Mouse (Mus musculus) left cerebral cortex, postnatal 10 days (tissue): ENCODE data around the gene Babam2. TPM values are rescaled to one million over a fixed set of nuclear protein-coding genes. Genes with fewer than 3 reads are reported as not detected.
"Not testable (repeated sequence)": the region's sequence is repeated elsewhere in the genome, so short reads cannot be mapped to it uniquely, and the experiment has no call there.

Experiments used
- DNase-seq, 2 experiments: peaks; one replicate each; pipeline ENCODE4 v3.0.0; 2021 to 2022; ENCODE audit warnings: low spot score in 2 of 2, mixed read lengths in 1 of 2; ENCODE audit errors: extremely low spot score in 1 of 2
- intact Hi-C: fragments of 180-260 bp; cut with DNase I; formaldehyde crosslinking; loops from one replicate; pipeline ENCODE4 v1.15.1; 2025
- total RNA-seq, 2 experiments: library from RNA; stranded (reverse); gene quantifications; 2 replicates each; pipeline ENCODE4 v1.2.3; 2021

The Babam2 gene
- total RNA-seq, 2 experiments from 2014 or later: 40.5 to 48.7 TPM

- no peak for DNase-seq
- intact Hi-C loops: no loop called here
Observed at GRCm38 (mm10) chr5:31949389-31949788, 251.9 kb downstream of the Babam2 start.

- DNase-seq: no peak
- intact Hi-C loops: no loop called here
Observed at GRCm38 (mm10) chr5:31950532-31950931, 253.0 kb downstream of the Babam2 start.

GRCm38 (mm10) chr5:31955184-31955583 is 257.7 kb downstream of the Babam2 start:
- DNase-seq: no peak
- intact Hi-C loops: no loop called here

- DNase-seq: no peak
- intact Hi-C loops: no loop called here
Observed at GRCm38 (mm10) chr5:31956336-31956735, 258.9 kb downstream of the Babam2 start.

- no peak for DNase-seq
- intact Hi-C loops: no loop called here
Observed at GRCm38 (mm10) chr5:31959886-31960285, 262.4 kb downstream of the Babam2 start.

- intact Hi-C loops: no loop called here
- DNase-seq: no peak
Observed at GRCm38 (mm10) chr5:31961423-31961822, 263.9 kb downstream of the Babam2 start.

- DNase-seq: no peak
- intact Hi-C loops: no loop called here
Observed at GRCm38 (mm10) chr5:31962346-31962745, 264.9 kb downstream of the Babam2 start.

- DNase-seq: no peak
- intact Hi-C loops: no loop called here
Observed at GRCm38 (mm10) chr5:31963352-31963751, 265.9 kb downstream of the Babam2 start.

GRCm38 (mm10) chr5:31963851-31964250 is 266.4 kb downstream of the Babam2 start:
- no peak for DNase-seq
- intact Hi-C loops: no loop called here

- intact Hi-C loops: no loop called here
- no peak for DNase-seq
Observed at GRCm38 (mm10) chr5:31966741-31967140, 269.3 kb downstream of the Babam2 start.

GRCm38 (mm10) chr5:31967526-31967925 is 270.0 kb downstream of the Babam2 start:
- DNase-seq: no peak
- intact Hi-C loops: no loop called here

GRCm38 (mm10) chr5:31968046-31968506 is 270.6 kb downstream of the Babam2 start:
- intact Hi-C loops: no loop called here
- no peak for DNase-seq

- DNase-seq, intact Hi-C loops: not testable (repeated sequence)
Observed at GRCm38 (mm10) chr5:31972416-31972815, 274.9 kb downstream of the Babam2 start.

GRCm38 (mm10) chr5:31974614-31975168 is 277.2 kb downstream of the Babam2 start:
- no peak for DNase-seq
- intact Hi-C loops: no loop called here

- intact Hi-C loops: no loop called here
- DNase-seq: no peak
Observed at GRCm38 (mm10) chr5:31982061-31982460, 284.6 kb downstream of the Babam2 start.

GRCm38 (mm10) chr5:31983161-31983560 is 285.7 kb downstream of the Babam2 start:
- DNase-seq: no peak
- intact Hi-C loops: no loop called here

GRCm38 (mm10) chr5:31983817-31984368 is 286.4 kb downstream of the Babam2 start:
- DNase-seq: no peak
- intact Hi-C loops: no loop called here

GRCm38 (mm10) chr5:31984369-31984961 is 287.0 kb downstream of the Babam2 start:
- peak in 1 of 2 experiments; percentile 44 for DNase-seq

GRCm38 (mm10) chr5:31985021-31985420 is 287.5 kb downstream of the Babam2 start:
- DNase-seq: no peak
- intact Hi-C loops: no loop called here

More at GRCm38 (mm10) chr5:31984369-31984961, 287.0 kb downstream of the Babam2 start:
- intact Hi-C loops: no loop called here

- intact Hi-C loops: no loop called here
Observed at GRCm38 (mm10) chr5:31987541-31988307, 290.2 kb downstream of the Babam2 start.

More at GRCm38 (mm10) chr5:31987541-31988307, 290.2 kb downstream of the Babam2 start:
- DNase-seq: no peak
